Mouse (Mus musculus): ENCODE data around the gene Trappc13.
A peak's percentile ranks its signal among the peaks of the same experiment; 100 is the strongest.

The Trappc13 gene

DNA sequence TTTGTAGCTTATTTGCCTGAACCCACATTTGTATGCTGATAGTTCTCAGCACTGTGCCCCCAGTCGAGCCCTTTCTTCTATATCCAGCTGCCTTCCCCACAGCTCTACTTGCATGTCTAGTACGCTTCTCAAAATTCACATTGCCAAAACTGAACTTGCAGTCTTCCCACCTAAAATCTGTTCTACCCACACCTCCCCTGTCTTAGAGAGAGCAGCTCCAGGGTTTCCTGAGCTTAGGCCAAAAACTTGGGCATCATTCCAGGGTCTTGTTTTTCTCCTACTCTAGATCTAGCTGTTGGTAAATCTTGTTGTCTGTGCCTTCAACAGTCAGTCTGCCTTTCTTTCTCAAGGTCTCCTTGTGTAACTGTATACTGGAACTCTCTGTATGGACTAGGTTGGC lies 63.4 kb downstream of the Trappc13 start:
- no peak for DNase-seq (ENCODE audit: low read depth, low spot score)

DNA sequence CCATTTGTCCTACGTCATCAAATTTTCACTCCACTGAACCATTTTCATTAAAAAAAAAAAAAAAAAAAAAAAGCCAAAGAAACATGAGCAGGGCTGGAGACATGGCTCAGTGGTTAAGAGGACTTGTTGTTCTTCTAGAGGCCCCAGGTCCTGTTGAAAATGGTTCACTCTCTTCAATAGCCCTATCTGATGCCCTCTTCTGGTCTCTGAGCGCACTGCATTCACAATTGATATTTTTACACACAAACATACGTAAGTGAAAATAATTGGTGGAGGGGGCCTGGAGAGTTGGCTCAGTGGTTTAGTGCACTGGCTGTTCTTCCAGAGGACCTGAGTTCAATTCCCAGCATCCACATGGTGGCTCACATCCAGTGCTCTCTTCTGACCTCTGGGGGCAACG lies 64.5 kb downstream of the Trappc13 start:
- no peak for DNase-seq (ENCODE audit: low read depth, low spot score)

DNA sequence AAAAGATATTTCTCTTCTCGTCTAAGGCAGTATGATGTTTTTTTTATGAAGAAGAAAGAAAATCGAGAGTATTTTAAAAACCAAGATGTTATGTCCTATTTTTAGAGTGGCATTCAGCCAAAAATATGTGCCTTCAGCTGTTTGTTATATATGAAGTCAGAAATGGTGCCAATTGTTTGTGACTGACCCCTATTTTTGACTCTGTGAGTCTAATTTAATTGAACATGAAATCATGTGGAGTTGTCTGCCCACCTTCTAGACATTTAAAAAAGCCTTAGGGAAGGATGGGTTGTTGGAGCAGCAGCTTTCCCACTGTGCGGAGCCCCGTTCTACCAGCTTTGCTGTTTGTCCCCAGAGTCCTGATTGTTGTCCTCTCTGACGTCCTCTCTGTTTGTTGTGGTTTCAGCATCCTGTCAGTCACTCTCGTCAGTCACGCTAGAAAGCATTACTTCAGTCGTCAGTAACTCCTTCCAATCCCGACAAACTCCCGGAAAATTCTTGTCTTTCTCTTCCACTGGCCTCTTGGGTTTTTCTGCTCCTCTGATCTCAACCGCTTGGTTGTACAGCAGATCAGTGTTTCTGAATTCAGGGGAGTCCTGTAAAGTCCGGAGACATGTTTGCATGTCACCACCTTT lies 65.9 kb downstream of the Trappc13 start:
- no peak for DNase-seq (ENCODE audit: low read depth, low spot score)

DNA sequence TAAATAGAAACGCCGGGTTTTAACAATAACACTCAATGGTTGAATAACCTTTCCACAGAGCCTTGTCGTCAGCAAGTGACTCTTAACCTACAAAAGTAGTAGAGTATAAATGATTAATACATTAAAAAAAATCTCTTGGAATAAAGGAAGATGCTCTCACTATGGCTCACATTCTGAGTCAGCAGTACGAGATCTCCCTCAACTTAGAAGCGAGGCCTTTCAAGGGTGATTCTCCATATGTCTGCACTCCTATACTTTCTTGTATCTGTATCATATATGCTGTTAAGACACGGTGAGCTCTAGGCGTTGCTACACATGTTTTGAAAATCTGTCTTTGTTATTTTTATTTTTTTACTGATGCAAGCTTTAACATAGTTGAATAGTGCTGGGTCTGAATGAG lies 67.7 kb downstream of the Trappc13 start:
- no peak for DNase-seq (ENCODE audit: low read depth, low spot score)

DNA sequence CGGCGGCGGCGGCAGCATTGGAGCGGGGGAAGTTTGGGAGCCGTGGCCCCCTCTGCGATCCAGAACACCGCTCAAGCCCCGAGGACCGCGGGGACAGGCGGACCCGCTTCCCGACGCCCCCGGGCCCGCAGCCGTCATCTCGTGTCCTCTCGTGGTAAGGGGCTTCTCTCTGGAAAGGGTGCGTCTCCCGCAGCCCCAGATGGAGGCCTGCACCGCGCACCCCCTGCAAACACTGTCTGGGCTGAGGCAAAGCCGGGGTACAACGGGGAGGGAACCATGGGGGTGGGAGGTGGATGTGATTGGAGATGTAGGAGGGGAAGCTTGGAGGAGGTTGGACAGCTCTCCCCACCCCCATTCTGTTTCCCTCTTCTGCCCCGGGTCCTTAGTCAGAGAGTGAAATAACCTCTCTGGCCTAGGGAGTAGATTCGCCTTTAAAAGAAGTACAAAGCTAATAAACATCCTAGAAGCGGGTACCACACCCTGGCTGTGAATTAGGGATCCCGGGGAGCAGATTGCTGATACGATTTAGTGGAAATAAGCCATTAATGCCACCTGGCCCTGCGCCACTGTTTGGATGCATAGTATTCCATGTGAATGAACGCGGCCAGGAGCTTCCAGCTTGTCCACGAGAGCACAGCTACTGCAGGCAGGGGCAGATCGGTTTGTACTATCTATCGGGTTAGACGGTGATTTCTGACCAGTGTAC lies 68.3 kb downstream of the Trappc13 start:
- peak; percentile 65 for DNase-seq (ENCODE audit: low read depth, low spot score)

GRCm38 (mm10) chr13:104109288-104109815 lies 68.9 kb downstream of the Trappc13 start, which contains the start of the genes Nln and Sgtb:
Nln (minus strand) TSS chr13:104109614.
Sgtb (plus strand) TSS chr13:104109741.
- DNase-seq (ENCODE audit: low read depth, low spot score): peak; percentile 75

- no peak for DNase-seq (ENCODE audit: low read depth, low spot score)
Observed at GRCm38 (mm10) chr13:104108651-104109287, 69.5 kb downstream of the Trappc13 start.

- DNase-seq (ENCODE audit: low read depth, low spot score): no peak
Observed at GRCm38 (mm10) chr13:104101606-104102235, 76.5 kb downstream of the Trappc13 start.

- no peak for DNase-seq (ENCODE audit: low read depth, low spot score)
Observed at GRCm38 (mm10) chr13:104100416-104100815, 77.9 kb downstream of the Trappc13 start.

GRCm38 (mm10) chr13:104097190-104097589 lies 81.1 kb downstream of the Trappc13 start:
- no peak for DNase-seq (ENCODE audit: low read depth, low spot score)

DNA sequence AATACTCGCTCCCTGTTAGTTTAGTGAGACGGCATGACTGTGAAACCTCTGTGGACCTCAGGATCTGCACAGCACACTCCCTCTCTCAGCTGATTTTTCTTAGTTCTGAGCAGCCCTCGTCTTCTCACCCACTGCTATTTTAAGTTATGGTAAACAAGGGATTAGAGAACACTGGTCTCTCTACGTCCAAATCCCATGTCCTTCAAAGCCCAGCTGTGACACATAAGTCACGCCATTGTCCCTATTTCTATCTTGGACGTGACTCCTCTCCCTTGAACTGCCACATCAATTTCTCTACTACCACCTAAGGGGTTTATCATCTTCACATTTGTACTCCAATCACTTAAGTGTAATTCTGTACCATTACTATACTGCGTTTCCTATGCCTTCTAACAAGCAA lies 82.3 kb downstream of the Trappc13 start:
- DNase-seq (ENCODE audit: low read depth, low spot score): no peak

DNA sequence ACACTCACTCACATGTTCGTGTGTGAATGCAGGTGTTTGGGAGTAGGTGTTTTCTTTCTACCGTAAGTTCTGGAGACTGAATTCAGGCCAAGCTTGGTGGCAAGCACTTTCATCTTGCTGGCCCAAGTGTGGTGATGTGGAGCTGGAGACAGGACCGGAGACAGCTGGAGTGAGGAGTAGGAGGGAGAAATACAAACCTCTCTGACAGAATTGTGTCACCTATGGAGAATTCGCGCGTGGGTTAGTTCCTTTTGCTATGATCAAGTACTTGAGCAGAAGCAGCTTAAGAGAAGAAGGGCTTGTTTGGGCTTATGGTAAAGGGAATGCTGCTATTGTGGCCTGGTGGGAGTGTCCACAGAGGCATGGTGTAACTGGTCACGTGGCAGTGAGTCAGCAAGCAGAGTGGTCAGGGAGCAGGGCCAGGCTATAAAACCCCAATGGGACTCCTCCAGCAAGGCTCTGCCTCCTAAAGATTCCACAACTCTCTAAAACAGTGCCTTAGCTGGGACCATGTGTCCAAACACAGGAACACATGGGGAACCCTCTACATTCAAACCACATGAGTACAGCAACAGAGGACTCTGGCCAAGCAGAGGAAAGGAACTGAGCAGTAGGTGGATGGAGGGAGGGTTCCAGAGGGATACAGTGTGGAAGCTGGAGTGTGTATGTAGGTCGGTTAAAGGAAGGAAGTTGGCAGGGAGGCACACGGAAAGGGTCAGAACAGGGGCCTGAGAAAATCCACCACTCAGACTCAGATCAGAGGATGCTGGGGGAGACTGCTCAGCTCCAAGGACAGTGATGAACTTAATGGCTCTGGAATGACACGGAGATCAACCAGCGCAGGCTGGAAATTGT lies 83.5 kb downstream of the Trappc13 start:
- no peak for DNase-seq (ENCODE audit: low read depth, low spot score)
